Mouse (Mus musculus) limb, embryonic 13.5 days (tissue): ENCODE data around the gene Rspo1. TPM values are rescaled to one million over a fixed set of nuclear protein-coding genes. Genes with fewer than 3 reads are reported as not detected.
A peak's percentile ranks its signal among the peaks of the same experiment; 100 is the strongest.

ENCODE experiments used
- ATAC-seq: fragments of 200-750 bp; cut with Nextera tagmentation; 2 replicates; pipeline ENCODE4 v1.8.0; 2017; ENCODE audit warnings: low read depth, moderate number of reproducible peaks, moderate TSS enrichment; ENCODE audit not compliant: low FRiP score
- H3K27ac ChIP-seq: fragments of 300-500 bp; sonication (generic); 2 replicates; pipeline ENCODE4 v1.5.1; 2015; ENCODE audit warnings: inconsistent platforms, mild to moderate bottlenecking, moderate library complexity
- H3K27me3 ChIP-seq: fragments of 300-500 bp; sonication (generic); 2 replicates; pipeline ENCODE4 v1.6.1; 2015; ENCODE audit warnings: mild to moderate bottlenecking, inconsistent platforms
- H3K36me3 ChIP-seq: fragments of 300-500 bp; sonication (generic); 2 replicates; pipeline ENCODE4 v1.6.1; 2015; ENCODE audit warnings: inconsistent platforms, mild to moderate bottlenecking, moderate library complexity
- H3K4me1 ChIP-seq: fragments of 300-500 bp; sonication (generic); 2 replicates; pipeline ENCODE4 v1.6.1; 2015; ENCODE audit warnings: inconsistent platforms
- H3K4me2 ChIP-seq: fragments of 300-500 bp; sonication (generic); replicated peaks from 2 replicates; pipeline ENCODE4 v1.6.1; 2015; ENCODE audit warnings: inconsistent platforms, mild to moderate bottlenecking, moderate library complexity
- H3K4me3 ChIP-seq: fragments of 300-500 bp; sonication (generic); 2 replicates; pipeline ENCODE4 v1.5.1; 2015; ENCODE audit warnings: moderate library complexity, mild to moderate bottlenecking, inconsistent platforms
- H3K9ac ChIP-seq: fragments of 300-500 bp; sonication (generic); 2 replicates; pipeline ENCODE4 v1.6.1; 2015; ENCODE audit warnings: mild to moderate bottlenecking, inconsistent platforms
- H3K9me3 ChIP-seq: fragments of 300-500 bp; sonication (generic); 2 replicates; pipeline ENCODE4 v1.6.1; 2016; ENCODE audit warnings: inconsistent platforms
- WGBS: fragments of 180-500 bp; shearing (Covaris S2); methylation state at CpG from one replicate; pipeline ENCODE4 v1.1.7; 2015; 5-methylcytosine and 5-hydroxymethylcytosine counted together
- polyA plus RNA-seq: library from polyadenylated mRNA; unstranded; fragments of >200 nt; fragmentation: Nextera tagmentation; extraction: Ambion mirVana; gene quantifications from 2 replicates; pipeline ENCODE4 v1.2.1, GENCODE M21; 2015

Gene Rspo1
- polyA plus RNA-seq, 1 experiment from 2014 or later = 2.5 TPM

GRCm38 (mm10) chr4:125007460-125007859 lies 21.2 kb downstream of the Rspo1 start:
- Histone ChIP-seq H3K27me3 (peaks cover 87% of the 10 kb centered on the region), H3K36me3 (no peaks in the 10 kb centered on the region), H3K9ac (no peak overlapping the region), H3K27ac (no peak overlapping the region), H3K9me3 (no peaks in the 10 kb centered on the region), H3K4me2 (no peak overlapping the region), H3K4me1 (no peaks in the 10 kb centered on the region), H3K4me3 (no peak overlapping the region)
- ATAC-seq = no peak
- WGBS = 52% methylated on average over 15 of the region's 15 CpGs

- Histone ChIP-seq H3K4me2 (no peak overlapping the region), H3K36me3 (no peaks in the 10 kb centered on the region), H3K9me3 (no peaks in the 10 kb centered on the region), H3K27ac (no peak overlapping the region), H3K4me1 (no peaks in the 10 kb centered on the region), H3K27me3 (peaks cover 88% of the 10 kb centered on the region), H3K9ac (no peak overlapping the region), H3K4me3 (no peak overlapping the region)
- ATAC-seq = no peak
- 76% methylated on average over 6 of the region's 6 CpGs for WGBS
These were observed 22.0 kb downstream of the Rspo1 start for GRCm38 (mm10) chr4:125008220-125008619.

GRCm38 (mm10) chr4:125008712-125009111 lies 22.5 kb downstream of the Rspo1 start:
- no peak overlapping the region for H3K9ac ChIP-seq
- no peak overlapping the region for H3K27ac ChIP-seq
- H3K9me3 ChIP-seq = no peaks in the 10 kb centered on the region
- no peak for ATAC-seq
- no peak overlapping the region for H3K4me3 ChIP-seq
- 54% methylated on average over 8 of the region's 8 CpGs for WGBS
- no peaks in the 10 kb centered on the region for H3K36me3 ChIP-seq
- H3K4me1 ChIP-seq = no peaks in the 10 kb centered on the region
- H3K4me2 ChIP-seq = no peak overlapping the region
- peaks cover 85% of the 10 kb centered on the region for H3K27me3 ChIP-seq

DNA sequence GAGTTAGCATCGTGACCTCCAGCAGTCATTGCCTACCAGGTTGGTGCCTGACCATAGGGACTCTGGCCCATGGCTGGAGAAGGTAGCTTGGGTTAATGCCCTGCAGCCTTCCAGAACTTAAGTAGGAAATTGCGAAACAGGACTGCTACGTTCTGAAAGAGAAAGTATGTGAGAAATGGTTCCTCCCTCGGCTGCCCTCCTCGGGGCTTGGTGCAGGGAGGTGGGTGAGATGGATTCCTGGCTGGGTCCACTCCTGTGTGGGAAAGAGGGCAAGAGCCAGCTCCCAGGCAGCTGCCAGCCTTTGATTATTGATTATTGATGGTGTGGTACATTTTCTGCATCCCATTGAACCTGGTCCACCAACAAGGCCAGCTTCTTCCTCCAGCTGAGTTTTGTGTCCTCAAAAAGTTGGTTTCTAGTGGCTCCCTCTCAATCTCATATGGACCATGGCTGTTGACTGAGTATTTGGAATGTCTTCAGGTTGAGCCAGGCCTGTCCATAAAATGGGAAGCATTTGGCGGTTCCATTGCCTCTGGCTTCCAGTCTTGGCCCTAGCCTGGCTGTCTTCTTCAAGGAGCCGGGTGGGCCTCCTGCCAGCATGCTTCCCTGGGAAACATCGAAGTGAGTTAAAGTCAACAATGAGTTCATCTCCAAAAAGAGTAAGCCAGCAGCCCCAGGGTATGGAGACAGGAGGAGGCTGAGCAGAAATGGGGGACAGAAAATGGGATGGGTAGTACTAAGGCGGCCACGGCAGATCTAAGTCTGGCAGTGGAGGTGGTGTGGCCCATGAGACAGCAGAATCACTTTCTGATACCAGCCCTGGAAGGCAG lies 29.8 kb downstream of the Rspo1 start, which contains the start of gene Gnl2:
Gene Gnl2, plus strand, starts transcription at position 780 of the 830 bp plus-strand sequence.
- 88% methylated on average over 10 of the region's 10 CpGs for WGBS
- Histone ChIP-seq H3K9me3 (no peaks in the 10 kb centered on the region), H3K9ac (no peak within 1 kb of the TSS), H3K27ac (no peak within 1 kb of the TSS), H3K27me3 (peaks cover 77% of the 10 kb centered on the region), H3K4me2 (no peak within 1 kb of the TSS), H3K4me3 (no peak within 1 kb of the TSS), H3K36me3 (no peaks in the 10 kb centered on the region), H3K4me1 (no peaks in the 10 kb centered on the region)
- ATAC-seq = no peak

DNA sequence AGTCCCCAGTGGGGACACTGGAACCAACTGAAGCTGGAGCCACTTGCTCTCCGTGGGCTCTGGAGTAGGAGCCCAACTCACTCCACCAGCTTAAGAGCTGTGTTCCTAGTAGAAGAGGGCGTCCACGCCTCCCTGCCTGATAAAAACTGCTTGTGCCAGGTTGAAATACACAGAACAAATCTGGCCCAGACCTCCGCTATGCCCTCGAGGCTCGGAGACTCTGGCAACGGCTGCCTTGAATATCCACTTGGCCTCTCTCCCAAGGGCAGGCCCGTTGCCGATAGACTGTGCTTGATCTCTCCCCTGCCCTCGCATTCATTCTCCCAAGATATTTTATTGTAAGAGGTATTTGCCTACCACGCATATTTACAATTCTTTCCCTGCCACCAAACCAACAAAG lies 31.2 kb downstream of the Rspo1 start:
- 77% methylated on average over 11 of the region's 11 CpGs for WGBS
- H3K27ac ChIP-seq = no peak overlapping the region
- no peak overlapping the region for H3K4me3 ChIP-seq
- ATAC-seq = no peak
- H3K9ac ChIP-seq = no peak overlapping the region
- H3K4me1 ChIP-seq = no peaks in the 10 kb centered on the region
- H3K36me3 ChIP-seq = no peaks in the 10 kb centered on the region
- H3K27me3 ChIP-seq = peaks cover 75% of the 10 kb centered on the region
- H3K4me2 ChIP-seq = no peak overlapping the region
- H3K9me3 ChIP-seq = no peaks in the 10 kb centered on the region

- no peak overlapping the region for H3K27ac ChIP-seq
- no peak overlapping the region for H3K9ac ChIP-seq
- ATAC-seq = no peak
- H3K4me2 ChIP-seq = no peak overlapping the region
- H3K9me3 ChIP-seq = no peaks in the 10 kb centered on the region
- H3K4me3 ChIP-seq = no peak overlapping the region
- peaks cover 75% of the 10 kb centered on the region for H3K27me3 ChIP-seq
- H3K36me3 ChIP-seq = no peaks in the 10 kb centered on the region
- no peaks in the 10 kb centered on the region for H3K4me1 ChIP-seq
- 27% methylated on average over 11 of the region's 11 CpGs for WGBS
These were observed 34.7 kb downstream of the Rspo1 start for GRCm38 (mm10) chr4:125020780-125021538.

DNA sequence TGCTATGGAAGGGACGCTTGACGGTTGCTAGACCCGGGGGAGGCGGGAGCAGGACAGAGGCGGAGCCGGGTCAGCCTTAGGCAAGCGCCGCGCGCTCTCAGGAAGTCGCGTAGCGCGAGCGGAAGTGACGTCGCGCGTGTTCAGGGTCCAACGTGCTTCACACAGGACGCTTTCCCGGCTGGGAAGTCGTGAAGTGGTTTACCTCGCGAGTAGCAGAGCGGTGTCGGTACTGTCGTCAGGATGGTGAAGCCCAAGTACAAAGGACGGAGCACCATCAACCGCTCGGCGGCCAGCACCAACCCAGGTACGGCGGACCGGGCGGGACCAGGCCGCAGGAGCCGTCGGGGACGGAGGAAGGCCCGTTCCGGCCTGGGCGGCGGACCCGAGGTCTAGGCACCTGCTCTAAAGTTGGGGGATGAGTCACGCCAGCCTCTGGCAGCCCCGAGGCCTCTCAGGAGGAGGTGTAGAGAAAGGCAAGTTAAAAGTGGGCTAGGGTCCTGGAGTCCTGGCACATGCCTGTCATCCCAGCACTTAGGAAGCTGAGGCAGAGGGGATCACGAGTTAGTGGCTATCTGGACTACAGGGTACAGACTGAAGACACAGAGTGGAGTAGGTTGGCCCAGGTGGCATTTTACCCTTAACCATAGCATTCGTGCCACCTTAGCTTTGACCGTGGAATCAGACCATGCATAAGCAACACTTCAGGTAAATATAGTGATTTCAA lies 43.8 kb downstream of the Rspo1 start:
- peak overlapping the region; percentile 93 for H3K9ac ChIP-seq
- ATAC-seq = peak; percentile 97
- under 1% methylated on average over 50 of the region's 50 CpGs for WGBS
- peaks cover 30% of the 10 kb centered on the region for H3K27me3 ChIP-seq
- H3K36me3 ChIP-seq = peaks cover 14% of the 10 kb centered on the region
- peak overlapping the region; percentile 96 for H3K4me2 ChIP-seq
- H3K4me1 ChIP-seq = peaks cover 12% of the 10 kb centered on the region
- H3K9me3 ChIP-seq = no peaks in the 10 kb centered on the region
- H3K4me3 ChIP-seq = peak overlapping the region; percentile 98
- no peak overlapping the region for H3K27ac ChIP-seq

DNA sequence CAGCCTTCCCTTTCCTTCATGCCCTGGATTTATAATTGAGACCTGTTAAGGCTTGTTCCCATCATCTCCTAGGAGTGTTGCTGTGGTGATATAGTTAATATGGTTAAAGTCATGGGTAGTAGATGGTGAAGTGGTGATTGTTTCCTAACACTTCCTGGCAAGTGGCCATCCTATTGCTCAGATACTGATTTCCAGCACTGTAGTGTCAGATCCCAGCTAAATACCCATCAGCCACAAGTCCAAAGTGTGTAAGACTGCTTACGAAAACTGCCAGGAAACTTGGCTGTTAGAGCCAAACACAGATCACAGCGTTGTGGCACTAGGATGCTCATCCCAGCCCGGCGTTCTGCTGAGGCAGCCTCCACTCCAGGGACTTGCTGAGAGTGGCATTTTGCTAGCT lies 48.1 kb downstream of the Rspo1 start:
- Histone ChIP-seq H3K4me3 (no peak overlapping the region), H3K36me3 (peaks cover 48% of the 10 kb centered on the region), H3K4me2 (no peak overlapping the region), H3K9me3 (no peaks in the 10 kb centered on the region), H3K27me3 (no peaks in the 10 kb centered on the region), H3K27ac (no peak overlapping the region), H3K4me1 (peaks cover 12% of the 10 kb centered on the region), H3K9ac (no peak overlapping the region)
- WGBS = 91% methylated on average over 4 of the region's 4 CpGs
- ATAC-seq = no peak

GRCm38 (mm10) chr4:125044454-125044853 lies 58.2 kb downstream of the Rspo1 start:
- Histone ChIP-seq H3K27ac (no peak overlapping the region), H3K4me2 (no peak overlapping the region), H3K9me3 (no peaks in the 10 kb centered on the region), H3K9ac (no peak overlapping the region), H3K4me3 (no peak overlapping the region), H3K4me1 (no peaks in the 10 kb centered on the region), H3K27me3 (no peaks in the 10 kb centered on the region), H3K36me3 (peaks cover 96% of the 10 kb centered on the region)
- WGBS = 84% methylated on average over 7 of the region's 7 CpGs
- ATAC-seq = no peak

- Histone ChIP-seq H3K4me1 (peaks cover 24% of the 10 kb centered on the region), H3K27ac (no peak overlapping the region), H3K9me3 (no peaks in the 10 kb centered on the region), H3K9ac (no peak overlapping the region), H3K4me3 (no peak overlapping the region), H3K27me3 (no peaks in the 10 kb centered on the region), H3K36me3 (peaks cover 58% of the 10 kb centered on the region), H3K4me2 (no peak overlapping the region)
- ATAC-seq = no peak
- 85% methylated on average over 9 of the region's 9 CpGs for WGBS
These were observed 69.2 kb downstream of the Rspo1 start for GRCm38 (mm10) chr4:125055385-125055784.

GRCm38 (mm10) chr4:125056476-125056875 lies 70.2 kb downstream of the Rspo1 start:
- Histone ChIP-seq H3K9me3 (no peaks in the 10 kb centered on the region), H3K36me3 (peaks cover 48% of the 10 kb centered on the region), H3K4me1 (peaks cover 24% of the 10 kb centered on the region), H3K4me2 (no peak overlapping the region), H3K9ac (no peak overlapping the region; the same call in 1 of the 2 replicates), H3K27me3 (no peaks in the 10 kb centered on the region), H3K27ac (no peak overlapping the region; the same call in 1 of the 2 replicates), H3K4me3 (no peak overlapping the region)
- no peak for ATAC-seq
- WGBS = 21% methylated on average over 4 of the region's 4 CpGs

- no peak overlapping the region for H3K4me2 ChIP-seq
- 35% methylated on average over 3 of the region's 3 CpGs for WGBS
- no peak overlapping the region; the same call in 1 of the 2 replicates for H3K27ac ChIP-seq
- H3K9me3 ChIP-seq = no peaks in the 10 kb centered on the region
- H3K27me3 ChIP-seq = no peaks in the 10 kb centered on the region
- peaks cover 40% of the 10 kb centered on the region for H3K36me3 ChIP-seq
- ATAC-seq = no peak
- H3K4me3 ChIP-seq = no peak overlapping the region
- H3K4me1 ChIP-seq = peaks cover 24% of the 10 kb centered on the region
- no peak overlapping the region for H3K9ac ChIP-seq
These were observed 71.0 kb downstream of the Rspo1 start for GRCm38 (mm10) chr4:125057273-125057672.
